Mouse (Mus musculus) CH12F3 (cell line): Measurements from ENCODE around the gene Syce1l.

Experiments used
- in situ Hi-C: fragments of 300-500 bp; cut with MboI; formaldehyde crosslinking; loops from 2 replicates; pipeline ENCODE4 v1.14.3; 2020; ENCODE audit warnings: low sequenced_read_pairs

The Syce1l gene

GRCm38 (mm10) chr8:113642926-113643325 is at the start of gene Syce1l:
TSS of gene Syce1l (plus strand) at chr8:113643213.
- in situ Hi-C loops, result no loop called here

GRCm38 (mm10) chr8:113598401-113598800 is 44.6 kb upstream of the Syce1l start:
- in situ Hi-C loops, result no loop called here

GRCm38 (mm10) chr8:113632634-113633033 is 10.4 kb upstream of the Syce1l start:
- in situ Hi-C loops, result loop anchor here (10.0 kb wide), 1 partner anchor 1568 kb away; no protein-coding TSS in a partner anchor

- in situ Hi-C loops, result loop anchor here (10.0 kb wide), 1 partner anchor 1569 kb away; no protein-coding TSS in a partner anchor
Measured at GRCm38 (mm10) chr8:113634161-113634560, 8.9 kb upstream of the Syce1l start.

GRCm38 (mm10) chr8:113634670-113635591 is 8.1 kb upstream of the Syce1l start, which contains the start of gene Mon1b:
TSS of gene Mon1b (plus strand) at chr8:113635587.
- in situ Hi-C loops, result loop anchor here (10.0 kb wide), 1 partner anchor 1570 kb away; no protein-coding TSS in a partner anchor

- in situ Hi-C loops, result loop anchor here (10.0 kb wide), 1 partner anchor 1571 kb away; no protein-coding TSS in a partner anchor
Measured at GRCm38 (mm10) chr8:113635592-113636279, 7.3 kb upstream of the Syce1l start.

GRCm38 (mm10) chr8:113636280-113636628 is 6.8 kb upstream of the Syce1l start:
- in situ Hi-C loops, result loop anchor here (10.0 kb wide), 1 partner anchor 1571 kb away; no protein-coding TSS in a partner anchor

GRCm38 (mm10) chr8:113640357-113640756 is 2.7 kb upstream of the Syce1l start:
- in situ Hi-C loops, result no loop called here

GRCm38 (mm10) chr8:113643479-113644210 is 632 bp downstream of the Syce1l start:
- in situ Hi-C loops, result no loop called here

- in situ Hi-C loops, result no loop called here
Measured at GRCm38 (mm10) chr8:113645220-113645619, 2.2 kb downstream of the Syce1l start.

- in situ Hi-C loops, result no loop called here
Measured at GRCm38 (mm10) chr8:113652450-113652849, 9.4 kb downstream of the Syce1l start.

- in situ Hi-C loops, result no loop called here
Measured at GRCm38 (mm10) chr8:113653151-113653550, 10.1 kb downstream of the Syce1l start.

- in situ Hi-C loops, result no loop called here
Measured at GRCm38 (mm10) chr8:113656154-113656553, 13.1 kb downstream of the Syce1l start.

- in situ Hi-C loops, result no loop called here
Measured at GRCm38 (mm10) chr8:113656681-113657298, 13.8 kb downstream of the Syce1l start.

GRCm38 (mm10) chr8:113660128-113660527 is 17.1 kb downstream of the Syce1l start:
- in situ Hi-C loops, result loop anchor here (10.0 kb wide), 1 partner anchor 775 kb away; the partner anchor contains the start of gene Wwox

- in situ Hi-C loops, result loop anchor here (10.0 kb wide), 1 partner anchor 770 kb away; the partner anchor contains the start of gene Wwox
Measured at GRCm38 (mm10) chr8:113664544-113664943, 21.5 kb downstream of the Syce1l start.

GRCm38 (mm10) chr8:113665036-113665435 is 22.0 kb downstream of the Syce1l start:
- in situ Hi-C loops, result loop anchor here (10.0 kb wide), 1 partner anchor 770 kb away; the partner anchor contains the start of gene Wwox

- in situ Hi-C loops, result loop anchor here (10.0 kb wide), 1 partner anchor 769 kb away; the partner anchor contains the start of gene Wwox
Measured at GRCm38 (mm10) chr8:113665951-113666350, 22.9 kb downstream of the Syce1l start.

GRCm38 (mm10) chr8:113666714-113667432 is 23.9 kb downstream of the Syce1l start:
- in situ Hi-C loops, result loop anchor here (10.0 kb wide), 1 partner anchor 768 kb away; the partner anchor contains the start of gene Wwox
